In genomic region chr1:152556576-152557281, GRCm38 (mm10) we compare ENCODE assay signal across 8 mouse cellular contexts.
A peak's percentile ranks its signal among the peaks of the same experiment; 100 is the strongest.
DNase-seq lines count a peak whose midpoint lies in the region; ATAC-seq and TF ChIP-seq lines count a peak whose summit lies in the region.

No protein-coding gene starts in this region.

- peak; percentile 45; the same call in 1 of the 2 replicates for ATAC-seq in neural tube, embryonic 12.5 days (ENCODE audit: low FRiP score, low read depth)
- peak; percentile 79 for ATAC-seq in forebrain, postnatal 0 days
- ATAC-seq in intestine, embryonic 14.5 days (replicated peaks; ENCODE audit: low FRiP score, low TSS enrichment, low read depth) = no peak

- no peak overlapping the region for H3K4me2 ChIP-seq in neural tube, embryonic 12.5 days (replicated peaks)
- no peak overlapping the region for H3K4me2 ChIP-seq in forebrain, postnatal 0 days (ENCODE audit: low read depth)
- 0 out of 2 replicates have a peak overlapping the region, but pooled peaks have one; percentile 7 for H3K4me2 ChIP-seq in intestine, embryonic 14.5 days (ENCODE audit: low read length)

- peaks cover 14% of the 10 kb centered on the region for H3K4me1 ChIP-seq in neural tube, embryonic 12.5 days
- H3K4me1 ChIP-seq in forebrain, postnatal 0 days (ENCODE audit: insufficient read depth) = no peaks in the 10 kb centered on the region
- H3K4me1 ChIP-seq in intestine, embryonic 14.5 days (replicated peaks; ENCODE audit: control insufficient read depth, insufficient read depth, low read length) = peaks cover 21% of the 10 kb centered on the region

- no peak overlapping the region for H3K9ac ChIP-seq in neural tube, embryonic 12.5 days
- no peak overlapping the region for H3K9ac ChIP-seq in forebrain, postnatal 0 days
- no peak overlapping the region for H3K9ac ChIP-seq in intestine, embryonic 14.5 days (ENCODE audit: low read length)

- peaks cover 5% of the 10 kb centered on the region for H3K36me3 ChIP-seq in neural tube, embryonic 12.5 days
- peaks cover 6% of the 10 kb centered on the region; the same call in 1 of the 2 replicates for H3K36me3 ChIP-seq in forebrain, postnatal 0 days (ENCODE audit: insufficient read depth)
- H3K36me3 ChIP-seq in intestine, embryonic 14.5 days (ENCODE audit: control insufficient read depth, insufficient read depth, low read length) = peaks cover 29% of the 10 kb centered on the region

- TF ChIP-seq CTCF in forebrain, postnatal 0 days (IDR thresholded peaks at IDR 0.05; ENCODE audit: low read depth) = no peak

- DNase-seq in neural tube, embryonic 10.5 days (ENCODE audit: extremely low spot score, low spot score) = no peak
- peak; percentile 57 for DNase-seq in forebrain, postnatal 0 days
- DNase-seq in intestine, embryonic 14.5 days (ENCODE audit: low spot score) = no peak
- DNase-seq in lung, postnatal 25 days (ENCODE audit: low spot score) = peak; percentile 39
- DNase-seq in layer of hippocampus, adult 9-11 months = no peak
- DNase-seq in frontal cortex, postnatal 25 days (ENCODE audit: low spot score in 2 of 2) = no peak
- DNase-seq in frontal cortex, postnatal 10 days (ENCODE audit: low spot score in 2 of 2) = no peak

- WGBS in neural tube, embryonic 12.5 days = 60% methylated on average over 14 of the region's 14 CpGs
- WGBS in forebrain, postnatal 0 days = 12% methylated on average over 14 of the region's 14 CpGs
- 55% methylated on average over 14 of the region's 14 CpGs for WGBS in intestine, embryonic 14.5 days

- no peak overlapping the region for H3K4me3 ChIP-seq in neural tube, embryonic 12.5 days
- H3K4me3 ChIP-seq in forebrain, postnatal 0 days (ENCODE audit: low read depth, low read length) = no peak overlapping the region
- no peak overlapping the region for H3K4me3 ChIP-seq in intestine, embryonic 14.5 days (ENCODE audit: low read depth, low read length)

- H3K27ac ChIP-seq in neural tube, embryonic 12.5 days = no peak overlapping the region
- peak overlapping the region; percentile 62 for H3K27ac ChIP-seq in forebrain, postnatal 0 days (ENCODE audit: low read depth, low read length)
- H3K27ac ChIP-seq in intestine, embryonic 14.5 days (ENCODE audit: low read depth) = peak overlapping the region; percentile 82

- H3K9me3 ChIP-seq in neural tube, embryonic 12.5 days = no peaks in the 10 kb centered on the region
- H3K9me3 ChIP-seq in forebrain, postnatal 0 days (ENCODE audit: low read length) = no peaks in the 10 kb centered on the region
- H3K9me3 ChIP-seq in intestine, embryonic 14.5 days (ENCODE audit: control insufficient read depth, low read length) = no peaks in the 10 kb centered on the region

- H3K27me3 ChIP-seq in neural tube, embryonic 12.5 days (replicated peaks) = no peaks in the 10 kb centered on the region
- no peaks in the 10 kb centered on the region for H3K27me3 ChIP-seq in forebrain, postnatal 0 days (ENCODE audit: insufficient read depth, low read length)
- no peaks in the 10 kb centered on the region for H3K27me3 ChIP-seq in intestine, embryonic 14.5 days (replicated peaks; ENCODE audit: control insufficient read depth, insufficient read depth, low read length)

Comparison
In these comparisons a context has a peak if more than half of its experiments do, and no peak if none do; other contexts are left out.
1. DNase-seq: peak in forebrain, postnatal 0 days (single experiment) and lung, postnatal 25 days (single experiment); none in neural tube, embryonic 10.5 days (single experiment), intestine, embryonic 14.5 days (single experiment), layer of hippocampus, adult 9-11 months (single experiment), frontal cortex, postnatal 25 days (0 of 2) and frontal cortex, postnatal 10 days (0 of 2).